Mouse (Mus musculus) myocyte (in vitro differentiated cells): ENCODE data around the gene Uroc1.

Experiments
- CEBPB ChIP-seq: IDR thresholded peaks from 2 replicates; pipeline ENCODE4 v1.6.1; 2011; ENCODE audit warnings: mild to moderate bottlenecking, moderate library complexity; ENCODE audit not compliant: poor library complexity, insufficient read depth, severe bottlenecking
- E2F4 ChIP-seq: IDR thresholded peaks from one replicate; pipeline ENCODE4 v1.6.1; 2011; ENCODE audit warnings: mild to moderate bottlenecking, control low read depth, moderate library complexity; ENCODE audit not compliant: insufficient read depth
- MAX ChIP-seq: IDR thresholded peaks from one replicate; pipeline ENCODE4 v1.6.1; 2011; ENCODE audit warnings: low read depth, mild to moderate bottlenecking, control low read depth
- MYOD1 ChIP-seq, 3 experiments: IDR thresholded peaks; one replicate each; pipeline ENCODE4 v1.6.1; 2011; ENCODE audit warnings: control low read depth in 2 of 3, low read depth in 2 of 3, mild to moderate bottlenecking in 2 of 3, moderate library complexity in 1 of 3; ENCODE audit not compliant: insufficient read length in 2 of 3, control insufficient read depth in 1 of 3
- MYOG ChIP-seq, 3 experiments: IDR thresholded peaks; one replicate each; pipeline ENCODE4 v1.6.1; 2011; ENCODE audit warnings: control low read depth in 2 of 3, low read depth in 2 of 3, mild to moderate bottlenecking in 2 of 3; ENCODE audit not compliant: insufficient read length in 2 of 3, control insufficient read depth in 1 of 3, insufficient read depth in 1 of 3
- POLR2A ChIP-seq: IDR thresholded peaks from one replicate; pipeline ENCODE4 v1.6.1; 2011; ENCODE audit warnings: low read depth, mild to moderate bottlenecking, control low read depth, moderate library complexity; ENCODE audit not compliant: insufficient read length
- POLR2AphosphoS2 ChIP-seq: IDR thresholded peaks from one replicate; pipeline ENCODE4 v1.6.1; 2011; ENCODE audit warnings: low read depth, control low read depth; ENCODE audit not compliant: insufficient read length
- SRF ChIP-seq: IDR thresholded peaks from one replicate; pipeline ENCODE4 v1.6.1; 2011; ENCODE audit warnings: low read depth; ENCODE audit not compliant: control insufficient read depth, insufficient read length
- TCF12 ChIP-seq: IDR thresholded peaks from one replicate; pipeline ENCODE4 v1.6.1; 2011; ENCODE audit warnings: mild to moderate bottlenecking, control low read depth; ENCODE audit not compliant: poor library complexity, insufficient read depth, severe bottlenecking
- USF1 ChIP-seq: IDR thresholded peaks from one replicate; pipeline ENCODE4 v1.6.1; 2011; ENCODE audit warnings: low read depth, mild to moderate bottlenecking, control low read depth, moderate library complexity

DNA sequence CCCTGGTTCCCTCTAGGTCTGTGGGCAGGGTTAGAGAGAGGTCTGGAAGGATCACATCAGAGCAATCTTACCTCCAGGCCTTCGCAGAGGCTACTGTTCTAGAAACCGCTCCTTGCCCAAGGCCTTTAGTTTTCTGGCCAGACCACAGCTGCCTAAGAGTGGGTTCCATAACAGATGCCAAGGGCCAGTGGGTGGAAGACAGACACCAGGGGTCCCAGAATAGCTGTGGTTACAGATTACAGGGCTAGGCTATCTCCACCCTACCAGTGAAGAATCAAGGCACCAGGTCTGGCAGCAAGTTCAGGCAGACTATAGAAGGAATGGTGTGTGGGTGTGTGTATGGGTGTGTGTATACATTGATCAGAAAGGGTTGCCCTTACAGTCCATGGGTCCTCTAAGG is 14.1 kb upstream of the Uroc1 start:
- TF ChIP-seq MAX (no peak), MYOG (IDR thresholded peaks at IDR 0.05; ENCODE audit: control insufficient read depth in 1 of 3, insufficient read depth in 1 of 3, insufficient read length in 2 of 3, low read depth in 2 of 3) (peak in 1 of 3 experiments; percentile 48), POLR2AphosphoS2 (no peak), MYOD1 (IDR thresholded peaks at IDR 0.05; ENCODE audit: control insufficient read depth in 1 of 3, insufficient read length in 2 of 3, low read depth in 2 of 3) (peak in 1 of 3 experiments; percentile 65), CEBPB (no peak), POLR2A (no peak), TCF12 (peak; percentile 30), USF1 (no peak), SRF (no peak), E2F4 (no peak)
